Mouse (Mus musculus) lung, postnatal 14 days (tissue): Measurements from ENCODE around the gene Naif1.
A peak's percentile ranks its signal among the peaks of the same experiment; 100 is the strongest.
"Not testable (repeated sequence)": the region's sequence is repeated elsewhere in the genome, so short reads cannot be mapped to it uniquely, and the experiment has no call there.

Source experiments
- DNase-seq: peaks from one replicate; pipeline ENCODE4 v3.0.0; 2021

Naif1 gene

GRCm38 (mm10) chr2:32459657-32460056 is 9.4 kb downstream of the Naif1 start:
- DNase-seq = no peak

GRCm38 (mm10) chr2:32463773-32464172 is 13.5 kb downstream of the Naif1 start:
- DNase-seq = no peak

- peak; percentile 66 for DNase-seq
These were observed 14.1 kb downstream of the Naif1 start for GRCm38 (mm10) chr2:32464212-32464891.

- DNase-seq = no peak
These were observed 20.9 kb downstream of the Naif1 start for GRCm38 (mm10) chr2:32471001-32471680.

- DNase-seq = peak; percentile 45
These were observed 21.4 kb downstream of the Naif1 start for GRCm38 (mm10) chr2:32471681-32472061.

- DNase-seq = not testable (repeated sequence)
These were observed 25.1 kb downstream of the Naif1 start for GRCm38 (mm10) chr2:32475361-32475760.

- no peak for DNase-seq
These were observed 32.1 kb downstream of the Naif1 start for GRCm38 (mm10) chr2:32482351-32482750.

GRCm38 (mm10) chr2:32483179-32483875 is 33.1 kb downstream of the Naif1 start:
- DNase-seq = peak; percentile 32

GRCm38 (mm10) chr2:32484933-32485332 is 34.7 kb downstream of the Naif1 start:
- DNase-seq = no peak

GRCm38 (mm10) chr2:32485751-32486150 is 35.5 kb downstream of the Naif1 start:
- no peak for DNase-seq

GRCm38 (mm10) chr2:32486155-32486554 is 35.9 kb downstream of the Naif1 start:
- DNase-seq = no peak

- peak; percentile 98 for DNase-seq
These were observed 36.9 kb downstream of the Naif1 start for GRCm38 (mm10) chr2:32487124-32487623.

GRCm38 (mm10) chr2:32488679-32489078 is 38.4 kb downstream of the Naif1 start:
- DNase-seq = peak; percentile 87

- DNase-seq = not testable (repeated sequence)
These were observed 40.5 kb downstream of the Naif1 start for GRCm38 (mm10) chr2:32490730-32491129.

- no peak for DNase-seq
These were observed 42.4 kb downstream of the Naif1 start for GRCm38 (mm10) chr2:32492661-32493060.

GRCm38 (mm10) chr2:32493301-32493701 is 43.0 kb downstream of the Naif1 start:
- DNase-seq = no peak

- DNase-seq = no peak
These were observed 44.3 kb downstream of the Naif1 start for GRCm38 (mm10) chr2:32494522-32494921.

GRCm38 (mm10) chr2:32495185-32495726 is 45.0 kb downstream of the Naif1 start:
- DNase-seq = peak; percentile 64

GRCm38 (mm10) chr2:32496190-32496589 is 45.9 kb downstream of the Naif1 start:
- DNase-seq = no peak

- DNase-seq = no peak
These were observed 49.1 kb downstream of the Naif1 start for GRCm38 (mm10) chr2:32499365-32499764.

- DNase-seq = no peak
These were observed 50.2 kb downstream of the Naif1 start for GRCm38 (mm10) chr2:32500461-32500860.

GRCm38 (mm10) chr2:32501754-32502324 is 51.6 kb downstream of the Naif1 start:
- no peak for DNase-seq

- no peak for DNase-seq
These were observed 52.6 kb downstream of the Naif1 start for GRCm38 (mm10) chr2:32502843-32503242.
